Mouse (Mus musculus) neural tube, embryonic 15.5 days (tissue): ENCODE results near the gene Parm1. TPM values are rescaled to one million over a fixed set of nuclear protein-coding genes. Genes with fewer than 3 reads are reported as not detected.
A peak's percentile ranks its signal among the peaks of the same experiment; 100 is the strongest.

ENCODE experiments used
- ATAC-seq: fragments of 200-750 bp; cut with Nextera tagmentation; 2 replicates; pipeline ENCODE4 v1.8.0; 2017; ENCODE audit warnings: mild to moderate bottlenecking, moderate TSS enrichment, moderate library complexity; ENCODE audit not compliant: low FRiP score
- H3K27ac ChIP-seq: fragments of 300-500 bp; sonication (generic); replicated peaks from 2 replicates; pipeline ENCODE4 v1.5.1; 2015; ENCODE audit warnings: mild to moderate bottlenecking, inconsistent platforms
- H3K27me3 ChIP-seq: fragments of 300-500 bp; sonication (generic); replicated peaks from 2 replicates; pipeline ENCODE4 v1.6.1; 2015; ENCODE audit warnings: inconsistent platforms
- H3K36me3 ChIP-seq: fragments of 300-500 bp; sonication (generic); 2 replicates; pipeline ENCODE4 v1.6.1; 2015; ENCODE audit warnings: inconsistent platforms
- H3K4me1 ChIP-seq: fragments of 300-500 bp; sonication (generic); 2 replicates; pipeline ENCODE4 v1.6.1; 2015; ENCODE audit warnings: inconsistent platforms
- H3K4me2 ChIP-seq: fragments of 300-500 bp; sonication (generic); 2 replicates; pipeline ENCODE4 v1.6.1; 2015; ENCODE audit warnings: inconsistent platforms, mild to moderate bottlenecking, moderate library complexity
- H3K4me3 ChIP-seq: fragments of 300-500 bp; sonication (generic); replicated peaks from 2 replicates; pipeline ENCODE4 v1.5.1; 2015; ENCODE audit warnings: mild to moderate bottlenecking, inconsistent platforms
- H3K9ac ChIP-seq: fragments of 300-500 bp; sonication (generic); replicated peaks from 2 replicates; pipeline ENCODE4 v1.6.1; 2015; ENCODE audit warnings: mild to moderate bottlenecking, inconsistent platforms
- H3K9me3 ChIP-seq: fragments of 300-500 bp; sonication (generic); replicated peaks from 2 replicates; pipeline ENCODE4 v1.6.1; 2016; ENCODE audit warnings: inconsistent platforms
- WGBS: fragments of 180-500 bp; shearing (Covaris S2); methylation state at CpG from one replicate; pipeline ENCODE4 v1.1.7; 2015; ENCODE audit warnings: mixed read lengths; 5-methylcytosine and 5-hydroxymethylcytosine counted together
- polyA plus RNA-seq: library from polyadenylated mRNA; unstranded; fragments of >200 nt; fragmentation: Nextera tagmentation; extraction: Ambion mirVana; gene quantifications from 2 replicates; pipeline ENCODE4 v1.2.1, GENCODE M21; 2015

The Parm1 gene
- polyA plus RNA-seq, 1 experiment from 2014 or later = 8.3 TPM

GRCm38 (mm10) chr5:91518946-91519345 is 1.5 kb downstream of the Parm1 start:
- peak overlapping the region; percentile 58; the same call in 1 of the 2 replicates for H3K9ac ChIP-seq
- no peaks in the 10 kb centered on the region for H3K9me3 ChIP-seq
- no peak overlapping the region for H3K27ac ChIP-seq
- H3K27me3 ChIP-seq = 0 out of 2 replicates have a peak, but pooled peaks cover 4% of the 10 kb centered on the region
- ATAC-seq = no peak
- peak overlapping the region; percentile 55 for H3K4me3 ChIP-seq
- H3K36me3 ChIP-seq = no peaks in the 10 kb centered on the region
- 25% methylated on average over 7 of the region's 7 CpGs for WGBS
- H3K4me2 ChIP-seq = peak overlapping the region; percentile 98
- peaks cover 28% of the 10 kb centered on the region for H3K4me1 ChIP-seq

- H3K9me3 ChIP-seq = no peaks in the 10 kb centered on the region
- peak overlapping the region; percentile 98 for H3K4me2 ChIP-seq
- no peaks in the 10 kb centered on the region for H3K36me3 ChIP-seq
- 44% methylated on average over 4 of the region's 4 CpGs for WGBS
- H3K27me3 ChIP-seq = 0 out of 2 replicates have a peak, but pooled peaks cover 4% of the 10 kb centered on the region
- H3K4me3 ChIP-seq = peak overlapping the region; percentile 22; the same call in 1 of the 2 replicates
- H3K27ac ChIP-seq = no peak overlapping the region
- H3K9ac ChIP-seq = no peak overlapping the region
- no peak for ATAC-seq
- H3K4me1 ChIP-seq = peaks cover 28% of the 10 kb centered on the region
These were observed 2.1 kb downstream of the Parm1 start for GRCm38 (mm10) chr5:91519521-91519920.

GRCm38 (mm10) chr5:91532748-91533496 is 15.5 kb downstream of the Parm1 start:
- Histone ChIP-seq H3K9ac (no peak overlapping the region), H3K36me3 (no peaks in the 10 kb centered on the region), H3K9me3 (no peaks in the 10 kb centered on the region), H3K27ac (no peak overlapping the region), H3K4me2 (no peak overlapping the region), H3K27me3 (no peaks in the 10 kb centered on the region), H3K4me3 (no peak overlapping the region), H3K4me1 (no peaks in the 10 kb centered on the region)
- no peak for ATAC-seq
- 80% methylated on average over 10 of the region's 10 CpGs for WGBS

GRCm38 (mm10) chr5:91559071-91559610 is 41.7 kb downstream of the Parm1 start:
- Histone ChIP-seq H3K4me1 (no peaks in the 10 kb centered on the region), H3K4me3 (no peak overlapping the region), H3K36me3 (no peaks in the 10 kb centered on the region), H3K27ac (no peak overlapping the region), H3K4me2 (no peak overlapping the region), H3K9ac (no peak overlapping the region), H3K9me3 (no peaks in the 10 kb centered on the region), H3K27me3 (no peaks in the 10 kb centered on the region)
- peak; percentile 57; the same call in 1 of the 2 replicates for ATAC-seq
- 87% methylated on average over 7 of the region's 7 CpGs for WGBS

- Histone ChIP-seq H3K9ac (no peak overlapping the region), H3K4me3 (no peak overlapping the region), H3K9me3 (no peaks in the 10 kb centered on the region), H3K4me2 (no peak overlapping the region), H3K27ac (no peak overlapping the region), H3K27me3 (no peaks in the 10 kb centered on the region), H3K36me3 (no peaks in the 10 kb centered on the region), H3K4me1 (no peaks in the 10 kb centered on the region)
- 77% methylated on average over 2 of the region's 2 CpGs for WGBS
- ATAC-seq = no peak
These were observed 42.3 kb downstream of the Parm1 start for GRCm38 (mm10) chr5:91559711-91560110.

- no peak overlapping the region for H3K9ac ChIP-seq
- no peak for ATAC-seq
- H3K36me3 ChIP-seq = no peaks in the 10 kb centered on the region
- no peak overlapping the region for H3K4me2 ChIP-seq
- H3K27me3 ChIP-seq = no peaks in the 10 kb centered on the region
- no peak overlapping the region for H3K4me3 ChIP-seq
- no peak overlapping the region for H3K27ac ChIP-seq
- WGBS = 83% methylated on average over 3 of the region's 3 CpGs
- no peaks in the 10 kb centered on the region for H3K9me3 ChIP-seq
- no peaks in the 10 kb centered on the region for H3K4me1 ChIP-seq
These were observed 44.0 kb downstream of the Parm1 start for GRCm38 (mm10) chr5:91561394-91561793.

GRCm38 (mm10) chr5:91562486-91562885 is 45.1 kb downstream of the Parm1 start:
- no peak overlapping the region for H3K4me3 ChIP-seq
- no peaks in the 10 kb centered on the region for H3K4me1 ChIP-seq
- H3K4me2 ChIP-seq = no peak overlapping the region
- H3K27me3 ChIP-seq = no peaks in the 10 kb centered on the region
- no peak overlapping the region for H3K9ac ChIP-seq
- H3K9me3 ChIP-seq = no peaks in the 10 kb centered on the region
- 86% methylated on average over 7 of the region's 7 CpGs for WGBS
- H3K36me3 ChIP-seq = no peaks in the 10 kb centered on the region
- no peak overlapping the region for H3K27ac ChIP-seq
- no peak for ATAC-seq

- Histone ChIP-seq H3K27ac (no peak overlapping the region), H3K4me3 (no peak overlapping the region), H3K36me3 (no peaks in the 10 kb centered on the region), H3K4me2 (no peak overlapping the region), H3K27me3 (no peaks in the 10 kb centered on the region), H3K4me1 (no peaks in the 10 kb centered on the region), H3K9ac (no peak overlapping the region), H3K9me3 (no peaks in the 10 kb centered on the region)
- ATAC-seq = no peak
- WGBS = 76% methylated on average over 3 of the region's 3 CpGs
These were observed 46.6 kb downstream of the Parm1 start for GRCm38 (mm10) chr5:91564054-91564453.

GRCm38 (mm10) chr5:91565458-91565857 is 48.0 kb downstream of the Parm1 start:
- Histone ChIP-seq H3K4me3 (no peak overlapping the region), H3K27me3 (no peaks in the 10 kb centered on the region), H3K4me2 (no peak overlapping the region), H3K9me3 (no peaks in the 10 kb centered on the region), H3K4me1 (no peaks in the 10 kb centered on the region), H3K36me3 (no peaks in the 10 kb centered on the region), H3K9ac (no peak overlapping the region), H3K27ac (no peak overlapping the region)
- ATAC-seq = no peak
- 94% methylated on average over 3 of the region's 3 CpGs for WGBS

GRCm38 (mm10) chr5:91566591-91566990 is 49.2 kb downstream of the Parm1 start:
- H3K4me1 ChIP-seq = no peaks in the 10 kb centered on the region
- H3K9me3 ChIP-seq = no peaks in the 10 kb centered on the region
- no peaks in the 10 kb centered on the region for H3K27me3 ChIP-seq
- WGBS = 74% methylated on average over 3 of the region's 3 CpGs
- ATAC-seq = no peak
- no peak overlapping the region for H3K4me2 ChIP-seq
- no peak overlapping the region for H3K4me3 ChIP-seq
- H3K36me3 ChIP-seq = no peaks in the 10 kb centered on the region
- no peak overlapping the region for H3K9ac ChIP-seq
- no peak overlapping the region for H3K27ac ChIP-seq

- no peak overlapping the region for H3K9ac ChIP-seq
- WGBS = 84% methylated on average over 2 of the region's 2 CpGs
- ATAC-seq = no peak
These were observed 56.8 kb downstream of the Parm1 start for GRCm38 (mm10) chr5:91574211-91574610.

GRCm38 (mm10) chr5:91578924-91579323 is 61.5 kb downstream of the Parm1 start:
- no peak overlapping the region for H3K4me2 ChIP-seq
- H3K27ac ChIP-seq = no peak overlapping the region
- 77% methylated on average over 7 of the region's 7 CpGs for WGBS
- no peaks in the 10 kb centered on the region for H3K9me3 ChIP-seq
- no peak for ATAC-seq
- no peaks in the 10 kb centered on the region for H3K4me1 ChIP-seq
- no peaks in the 10 kb centered on the region for H3K36me3 ChIP-seq
- H3K27me3 ChIP-seq = no peaks in the 10 kb centered on the region
- H3K4me3 ChIP-seq = no peak overlapping the region
- H3K9ac ChIP-seq = no peak overlapping the region

More at GRCm38 (mm10) chr5:91574211-91574610, 56.8 kb downstream of the Parm1 start:
- Histone ChIP-seq H3K27me3 (no peaks in the 10 kb centered on the region), H3K36me3 (no peaks in the 10 kb centered on the region), H3K27ac (no peak overlapping the region), H3K4me3 (no peak overlapping the region), H3K9me3 (no peaks in the 10 kb centered on the region), H3K4me1 (no peaks in the 10 kb centered on the region), H3K4me2 (no peak overlapping the region)
